Mouse (Mus musculus): Measurements from ENCODE around the gene Cttn. TPM values are rescaled to one million over a fixed set of nuclear protein-coding genes. Genes with fewer than 3 reads are reported as not detected.

Gene Cttn
- total RNA-seq, 2 experiments from 2014 or later: 17.9 to 21.6 TPM

DNA sequence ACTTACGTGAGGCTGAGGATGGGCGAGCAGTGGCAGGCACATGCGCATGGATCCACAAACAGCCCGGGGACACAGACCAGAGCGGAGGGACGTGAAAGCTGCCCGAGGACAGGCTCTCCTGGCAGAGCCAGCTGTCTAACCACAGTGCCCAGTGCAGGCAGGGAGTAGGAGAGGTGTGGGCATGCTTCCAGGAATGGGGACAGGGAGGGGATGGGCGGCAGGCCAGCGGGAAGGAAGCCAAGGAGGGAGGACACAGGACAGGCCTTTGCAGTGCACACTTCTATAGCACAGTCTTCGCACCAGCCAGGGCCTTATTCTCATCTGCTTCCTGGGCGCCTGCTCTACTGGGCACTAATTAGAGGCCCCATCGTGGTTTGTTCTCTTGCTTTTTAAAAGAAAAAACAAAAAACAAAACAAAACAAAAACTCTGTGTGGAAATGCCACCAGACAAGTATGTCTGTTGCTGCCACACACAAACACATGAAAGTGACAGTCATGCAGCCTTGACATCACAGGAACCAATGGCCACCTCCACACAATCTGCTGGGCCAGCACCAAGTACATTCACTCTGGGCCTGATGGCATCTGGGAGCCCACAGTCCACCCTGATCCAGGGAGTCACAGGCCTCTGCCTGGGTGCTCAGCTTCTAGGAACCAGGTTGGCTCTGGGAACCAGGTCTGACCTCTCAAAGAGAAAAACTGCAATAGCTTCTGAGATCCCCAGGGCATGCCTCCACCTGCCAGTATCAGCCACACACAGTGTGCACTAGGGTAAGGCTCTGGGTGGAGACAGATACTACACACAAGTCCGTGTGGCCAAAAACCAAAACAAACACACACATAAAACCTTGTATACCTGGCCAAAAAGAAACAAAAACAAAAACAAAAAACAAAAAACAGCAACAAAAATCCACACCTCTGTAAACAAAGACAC is 20.9 kb downstream of the Cttn start:
- peak; percentile 79 for DNase-seq (ENCODE audit: low spot score)

DNA sequence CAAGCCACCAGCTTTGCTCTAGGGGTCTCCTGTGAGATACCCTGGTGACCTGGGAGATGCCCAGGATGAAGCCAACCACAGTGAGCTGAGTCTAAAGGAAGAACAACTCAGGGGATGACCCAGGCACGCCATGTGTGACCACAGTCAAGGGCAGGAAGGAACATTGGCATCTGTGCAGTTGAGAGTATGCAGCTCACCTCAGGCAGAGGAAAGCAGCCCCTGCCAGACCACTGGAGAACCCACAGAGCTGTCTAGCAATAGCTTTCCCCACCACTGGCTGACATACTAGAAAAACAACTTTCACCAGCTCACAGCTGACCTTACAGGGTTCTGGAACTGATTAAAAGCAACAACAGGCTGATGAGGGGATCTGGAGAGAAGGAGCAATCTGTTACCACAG is 22.6 kb downstream of the Cttn start:
- no peak for DNase-seq (ENCODE audit: low spot score)

GRCm38 (mm10) chr7:144447146-144447545 is 23.7 kb downstream of the Cttn start:
- DNase-seq (ENCODE audit: low spot score): no peak

DNA sequence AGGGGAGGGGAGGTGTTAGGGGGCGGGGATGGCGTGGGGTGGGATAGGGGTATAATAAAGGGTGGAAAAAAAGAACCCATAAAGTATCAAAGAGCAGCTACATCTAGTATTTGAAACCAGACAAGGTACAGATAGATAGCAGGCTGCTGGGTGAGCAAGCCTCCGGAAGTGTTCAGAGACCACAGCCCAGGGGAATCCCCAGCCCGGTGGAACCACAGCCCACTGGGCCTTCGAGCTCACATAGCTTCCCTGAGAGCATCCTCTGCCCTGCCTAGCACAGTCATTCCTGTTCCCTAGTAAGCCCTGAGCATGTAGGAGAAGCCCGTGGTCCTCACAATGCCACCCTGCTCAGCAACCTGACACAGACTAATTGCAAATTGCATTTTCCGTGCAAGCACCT is 26.0 kb downstream of the Cttn start:
- no peak for DNase-seq (ENCODE audit: low spot score)

DNA sequence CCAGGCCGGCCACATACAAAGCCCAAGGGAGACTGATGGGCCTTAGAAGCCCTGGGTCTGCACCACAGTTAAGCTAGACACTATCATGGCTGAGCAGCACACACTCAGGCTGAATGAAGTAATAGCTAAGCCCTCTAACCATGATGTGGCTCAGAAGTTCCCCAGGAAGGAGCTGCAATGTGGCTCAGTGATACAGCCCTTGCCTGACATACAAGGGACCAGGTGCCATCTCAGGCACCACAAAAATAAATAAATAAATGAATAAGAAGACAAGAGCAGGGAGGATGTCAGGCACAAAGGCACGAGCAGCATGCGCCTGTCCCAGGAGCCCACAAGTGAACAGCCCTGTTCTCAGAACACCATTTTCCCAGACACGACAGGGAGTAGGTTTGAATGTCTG is 28.8 kb downstream of the Cttn start:
- no peak for DNase-seq (ENCODE audit: low spot score)

GRCm38 (mm10) chr7:144441466-144441865 is 29.3 kb downstream of the Cttn start:
- no peak for DNase-seq (ENCODE audit: low spot score)

GRCm38 (mm10) chr7:144438811-144439210 is 32.0 kb downstream of the Cttn start:
- DNase-seq (ENCODE audit: low spot score): no peak

DNA sequence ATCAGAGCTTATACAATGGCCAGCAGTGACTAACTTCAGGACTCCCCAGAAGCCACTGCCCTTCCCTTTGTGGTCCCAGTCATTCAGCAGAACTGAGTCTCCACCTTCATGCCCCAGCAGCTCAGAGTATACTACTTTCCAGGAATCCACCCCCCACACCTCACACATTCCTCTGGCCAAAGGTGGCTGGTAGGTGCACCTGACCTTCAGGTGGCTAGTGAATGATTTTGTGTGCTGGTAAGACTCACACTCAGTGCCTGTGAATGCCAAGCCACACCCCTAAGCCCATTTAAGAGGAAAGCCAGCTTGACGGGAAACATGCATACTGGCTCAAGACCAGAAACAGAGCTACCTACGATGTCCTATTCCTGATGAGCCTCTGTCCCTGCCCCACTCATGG is 37.9 kb downstream of the Cttn start:
- DNase-seq (ENCODE audit: low spot score): no peak

DNA sequence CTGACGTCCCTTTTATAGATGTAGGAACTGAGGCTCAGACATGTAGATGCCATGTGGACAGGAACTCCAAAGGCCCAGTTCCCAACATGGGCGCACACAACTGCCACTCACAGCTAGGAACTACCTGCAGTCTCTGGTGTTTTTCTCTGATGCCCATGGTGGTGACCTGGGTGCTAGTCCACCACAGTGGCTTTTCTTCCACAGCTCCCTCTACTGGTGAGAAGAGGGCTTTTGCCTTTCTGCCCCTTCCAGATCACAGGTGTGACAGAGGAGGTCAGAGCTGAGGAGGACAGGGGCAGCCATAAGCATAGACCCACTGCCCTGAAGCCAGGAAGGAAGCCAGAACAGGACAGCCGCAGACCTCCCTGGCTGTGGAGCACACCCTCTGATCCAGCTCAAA is 43.3 kb downstream of the Cttn start:
- no peak for DNase-seq (ENCODE audit: low spot score)

DNA sequence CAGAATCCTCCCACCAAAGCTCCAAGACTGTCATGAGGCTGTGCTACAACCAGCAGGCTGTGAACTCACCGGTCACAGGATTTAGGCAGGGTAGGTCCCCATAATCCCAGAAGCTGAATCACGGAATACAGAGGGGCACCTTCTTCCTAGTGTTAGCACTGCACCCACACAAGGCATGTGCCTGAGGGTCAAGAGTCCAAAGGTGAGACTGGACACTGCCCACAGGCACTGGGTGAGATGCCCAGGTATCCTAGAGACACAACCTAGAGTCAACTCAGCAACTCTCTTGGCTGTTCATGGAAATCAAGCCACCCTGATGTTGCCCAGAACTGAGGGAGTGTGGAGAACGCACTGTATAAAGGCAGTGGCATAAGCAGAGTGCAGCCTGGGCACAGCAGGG is 44.2 kb downstream of the Cttn start:
- DNase-seq (ENCODE audit: low spot score): no peak

DNA sequence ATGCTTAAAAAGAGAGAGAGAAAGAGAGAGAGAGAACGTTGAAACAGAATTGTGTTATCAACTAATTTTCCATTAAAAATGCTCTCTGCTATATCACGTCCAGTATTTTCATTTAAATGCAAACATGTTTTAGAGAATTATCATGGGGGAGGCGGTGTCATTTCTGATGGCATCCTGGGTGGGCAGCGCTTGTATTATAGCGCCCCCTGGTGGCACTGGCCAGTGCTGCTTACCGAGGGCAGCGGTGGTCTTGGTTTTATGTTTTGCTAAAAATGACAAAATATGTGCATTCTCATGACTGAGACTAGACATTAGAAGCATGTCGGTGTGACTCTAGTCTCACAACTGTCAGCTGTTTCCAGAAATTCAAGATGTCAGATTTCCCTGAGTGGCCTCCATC is 44.9 kb downstream of the Cttn start:
- peak; percentile 24 for DNase-seq (ENCODE audit: low spot score)

DNA sequence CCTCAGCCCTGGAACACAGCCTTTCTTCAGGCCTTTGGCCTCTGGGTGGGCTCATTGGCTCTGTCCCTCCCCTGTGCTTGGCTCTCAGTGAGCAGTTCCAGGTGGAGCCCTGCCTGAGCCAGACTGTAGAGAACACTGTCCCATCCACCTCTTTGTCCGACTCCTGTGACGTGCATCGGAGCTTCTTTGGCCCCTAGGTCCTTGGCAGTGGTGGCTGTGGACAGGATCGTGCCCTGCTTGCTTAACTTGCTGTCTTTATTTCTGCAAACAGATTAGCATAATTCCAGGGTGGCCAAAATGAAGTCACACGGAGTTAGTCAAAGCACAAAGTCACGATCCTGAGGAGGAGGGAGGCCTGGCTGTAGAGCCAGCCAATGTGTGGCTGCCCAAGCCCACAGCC is 49.3 kb downstream of the Cttn start:
- no peak for DNase-seq (ENCODE audit: low spot score)

DNA sequence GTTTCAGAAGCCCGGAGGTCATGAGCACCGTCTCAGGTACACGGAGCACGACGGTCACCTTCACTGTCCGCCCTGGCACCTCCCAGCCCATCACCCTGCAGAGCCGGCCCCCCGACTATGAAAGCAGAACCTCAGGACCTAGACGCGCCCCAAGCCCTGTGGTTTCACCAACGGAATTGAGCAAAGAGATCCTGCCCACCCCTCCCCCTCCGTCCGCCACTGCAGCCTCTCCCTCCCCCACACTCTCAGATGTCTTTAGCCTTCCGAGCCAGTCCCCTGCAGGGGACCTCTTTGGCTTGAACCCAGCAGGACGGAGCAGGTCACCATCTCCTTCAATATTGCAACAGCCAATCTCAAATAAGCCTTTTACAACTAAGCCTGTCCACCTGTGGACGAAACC is 50.3 kb downstream of the Cttn start:
- DNase-seq (ENCODE audit: low spot score): no peak

DNA sequence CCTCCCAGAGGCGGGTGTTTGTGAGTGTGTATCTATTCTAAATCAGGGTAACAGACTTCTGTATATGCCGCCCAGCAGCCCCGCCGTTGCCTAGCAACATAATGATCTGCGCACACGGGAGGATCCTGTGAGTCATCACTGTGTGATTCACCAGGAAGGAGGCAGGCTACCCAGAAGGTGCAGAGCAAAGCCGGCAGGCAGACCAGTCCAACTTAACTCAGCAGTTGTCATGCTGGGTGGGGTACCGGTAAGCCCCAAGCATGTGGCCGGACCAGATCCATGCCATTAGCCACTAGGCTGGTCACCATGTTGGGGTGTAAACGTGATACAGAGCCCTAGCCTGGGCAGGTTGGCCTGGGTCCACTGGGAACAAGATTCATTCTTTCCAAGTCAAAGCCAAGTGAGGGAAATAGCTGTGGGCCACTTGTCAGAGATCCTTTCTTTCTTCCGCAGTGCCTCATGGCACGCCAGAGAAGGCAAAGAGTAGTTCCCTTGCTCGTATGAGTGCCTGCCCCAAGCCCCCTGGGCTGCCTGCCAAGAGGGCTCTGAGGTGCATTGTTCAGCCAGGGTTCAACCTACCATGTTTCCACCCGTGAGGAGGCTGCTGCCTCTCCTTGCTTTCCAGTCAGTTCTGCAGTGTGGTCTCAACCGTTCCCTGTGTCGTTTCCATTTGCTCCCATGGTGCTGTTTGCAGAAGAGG is 53.0 kb downstream of the Cttn start:
- DNase-seq (ENCODE audit: low spot score): peak; percentile 21

GRCm38 (mm10) chr7:144417234-144417633 is 53.6 kb downstream of the Cttn start:
- DNase-seq (ENCODE audit: low spot score): no peak

DNA sequence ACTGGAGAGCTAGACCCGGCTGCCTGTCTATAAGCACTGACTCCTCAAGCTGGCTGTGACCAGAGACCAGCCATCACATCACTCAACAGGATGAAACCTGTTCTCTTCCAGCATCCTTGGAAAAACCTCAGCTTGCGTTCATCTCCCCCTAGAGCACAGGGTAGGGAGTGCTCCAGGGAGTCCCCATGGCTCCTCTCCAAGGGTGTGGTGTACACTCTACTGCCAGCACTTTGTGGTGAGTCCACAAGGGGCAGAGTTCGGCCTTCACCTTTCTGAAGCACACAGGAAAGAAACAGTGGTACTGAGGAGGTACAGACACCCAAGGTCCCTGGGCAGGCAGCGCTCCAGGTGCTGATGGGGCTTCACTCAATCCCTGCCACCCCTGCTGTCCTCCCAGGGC is 55.0 kb downstream of the Cttn start:
- DNase-seq (ENCODE audit: low spot score): no peak

- no peak for DNase-seq (ENCODE audit: low spot score)
Measured at GRCm38 (mm10) chr7:144414632-144415031, 56.2 kb downstream of the Cttn start.

DNA sequence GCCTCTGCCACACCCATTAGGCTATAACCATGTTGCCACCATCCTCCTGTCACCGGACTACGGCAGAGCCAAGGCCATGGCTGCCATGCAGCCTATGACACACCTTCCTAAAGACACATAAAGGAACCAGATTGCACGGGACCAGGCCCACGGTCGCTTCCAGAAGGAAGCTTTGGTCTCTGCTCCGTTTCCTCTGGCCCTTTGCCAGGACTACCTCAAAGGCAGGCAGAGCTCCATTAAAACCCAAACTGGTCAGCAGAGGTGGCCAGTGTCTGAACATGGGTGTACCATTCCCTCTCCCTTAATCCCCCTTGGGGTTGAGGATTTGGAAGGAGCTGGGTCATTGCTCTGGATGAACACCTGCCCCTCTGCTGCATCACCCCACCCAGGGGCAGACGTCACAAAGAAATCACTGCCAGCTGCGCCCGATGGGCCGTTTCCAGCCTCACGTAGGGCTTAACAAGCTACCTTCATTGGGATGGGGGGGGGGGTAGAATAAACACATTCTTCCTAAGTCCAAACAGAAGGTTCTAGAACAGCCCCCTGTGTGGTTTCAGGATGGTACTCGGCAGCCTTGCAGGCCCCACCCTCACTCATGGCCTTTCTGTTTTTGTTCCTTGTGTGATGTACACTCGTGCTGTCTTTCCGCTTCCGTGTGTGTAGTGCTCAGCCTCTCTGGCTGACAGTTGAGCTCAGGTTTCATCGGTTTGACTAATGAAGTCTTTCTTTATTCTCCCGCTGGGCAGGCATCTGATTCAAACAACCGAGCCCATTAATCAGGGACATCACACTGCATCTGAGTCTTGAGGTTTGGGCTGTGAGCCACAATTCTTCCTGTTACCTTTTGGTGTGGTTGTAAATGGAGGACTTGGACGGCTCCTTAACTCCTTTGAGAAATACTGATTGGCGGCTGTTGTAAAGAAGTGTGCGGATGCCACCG is 58.6 kb downstream of the Cttn start:
- no peak for DNase-seq (ENCODE audit: low spot score)

GRCm38 (mm10) chr7:144409682-144410081 is 61.1 kb downstream of the Cttn start:
- no peak for DNase-seq (ENCODE audit: low spot score)

GRCm38 (mm10) chr7:144408464-144409000 is 62.3 kb downstream of the Cttn start:
- no peak for DNase-seq (ENCODE audit: low spot score)

GRCm38 (mm10) chr7:144407675-144408074 is 63.1 kb downstream of the Cttn start:
- DNase-seq (ENCODE audit: low spot score): no peak
